Mouse (Mus musculus) hindbrain, postnatal 0 days (tissue): Measurements from ENCODE around the gene Micu1. TPM values are rescaled to one million over a fixed set of nuclear protein-coding genes. Genes with fewer than 3 reads are reported as not detected.

Experiments
- ATAC-seq: fragments of 200-750 bp; cut with Nextera tagmentation; 2 replicates; pipeline ENCODE4 v1.8.0; 2017; ENCODE audit warnings: mild to moderate bottlenecking, moderate TSS enrichment, moderate library complexity
- DNase-seq: peaks from one replicate; pipeline ENCODE4 v3.0.0-alpha.2; 2015; ENCODE audit warnings: low spot score
- H3K27ac ChIP-seq: fragments of 300-500 bp; sonication (generic); 2 replicates; pipeline ENCODE4 v1.5.1; 2014; ENCODE audit warnings: mild to moderate bottlenecking
- H3K27me3 ChIP-seq: fragments of 300-500 bp; sonication (generic); 2 replicates; pipeline ENCODE4 v1.6.1; 2014; ENCODE audit warnings: low read length, mixed read lengths; ENCODE audit not compliant: insufficient read depth
- H3K36me3 ChIP-seq: fragments of 300-500 bp; sonication (generic); 2 replicates; pipeline ENCODE4 v1.6.1; 2014; ENCODE audit warnings: low read length, mixed read lengths; ENCODE audit not compliant: insufficient read depth
- H3K4me1 ChIP-seq: fragments of 300-500 bp; sonication (generic); 2 replicates; pipeline ENCODE4 v1.6.1; 2014; ENCODE audit warnings: antibody characterized with exemption, low read length, mixed read lengths; ENCODE audit not compliant: insufficient read depth
- H3K4me2 ChIP-seq: fragments of 300-500 bp; sonication (generic); 2 replicates; pipeline ENCODE4 v1.6.1; 2014; ENCODE audit warnings: low read depth, mild to moderate bottlenecking, low read length, moderate library complexity, mixed read lengths
- H3K4me3 ChIP-seq: fragments of 300-500 bp; sonication (generic); 2 replicates; pipeline ENCODE4 v1.5.1; 2014; ENCODE audit warnings: low read length
- H3K9ac ChIP-seq: fragments of 300-500 bp; sonication (generic); replicated peaks from 2 replicates; pipeline ENCODE4 v1.6.1; 2014; ENCODE audit warnings: mild to moderate bottlenecking, low read length, moderate library complexity, mixed read lengths
- H3K9me3 ChIP-seq: fragments of 300-500 bp; sonication (generic); 2 replicates; pipeline ENCODE4 v1.6.1; 2016; ENCODE audit warnings: low read length, mixed read lengths
- CTCF ChIP-seq: IDR thresholded peaks from 2 replicates; pipeline ENCODE4 v1.5.1; 2016; ENCODE audit warnings: antibody characterized with exemption, control low read depth, low read depth
- WGBS: fragments of 180-500 bp; shearing (Covaris S2); extraction: QIAGEN DNeasy Blood & Tissue Kit; methylation state at CpG from one replicate; pipeline ENCODE4 v1.1.7; 2014; 5-methylcytosine and 5-hydroxymethylcytosine counted together
- polyA plus RNA-seq: library from polyadenylated mRNA; unstranded; fragments of >200 nt; fragmentation: Nextera tagmentation; extraction: Ambion mirVana; gene quantifications from 2 replicates; pipeline ENCODE4 v1.2.1, GENCODE M21; 2015
- total RNA-seq: library from RNA; depleted of rRNA; stranded (reverse); fragments of >200 nt; gene quantifications from 2 replicates; pipeline ENCODE4 v1.2.3, GENCODE M21; 2014

The Micu1 gene
- total and polyA plus RNA-seq, 2 experiments from 2014 or later = 73.4 to 74.9 TPM

DNA sequence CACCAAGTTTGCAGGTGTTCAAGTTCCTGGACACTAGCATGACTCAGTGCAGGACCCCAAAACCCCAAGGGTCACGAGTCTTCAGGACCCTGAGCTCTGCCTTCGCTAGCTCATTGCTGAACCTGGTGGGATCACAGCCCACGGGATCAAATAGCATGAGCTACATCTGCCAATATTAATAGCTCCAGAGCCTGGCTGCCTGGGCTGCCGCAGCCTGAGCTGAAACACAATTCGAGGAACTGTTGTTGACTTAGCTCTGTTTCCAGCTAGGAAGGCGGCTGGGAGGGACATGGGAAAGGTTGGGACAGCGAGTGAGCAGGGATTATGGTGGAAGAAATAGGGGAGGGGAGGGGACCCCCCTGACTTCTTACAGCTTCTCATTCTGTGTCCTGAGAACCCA lies 200.9 kb downstream of the Micu1 start:
- H3K4me3 ChIP-seq = no peak overlapping the region
- WGBS = 41% methylated on average over 7 of the region's 7 CpGs
- H3K9me3 ChIP-seq = no peaks in the 10 kb centered on the region
- H3K27me3 ChIP-seq = no peaks in the 10 kb centered on the region
- ATAC-seq (no peak), DNase-seq (no peak)
- no peak overlapping the region for H3K9ac ChIP-seq
- H3K4me2 ChIP-seq = no peak overlapping the region
- peak overlapping the region; percentile 15; the same call in 1 of the 2 replicates for H3K27ac ChIP-seq
- no peak for TF ChIP-seq CTCF
- peaks cover 24% of the 10 kb centered on the region for H3K4me1 ChIP-seq
- H3K36me3 ChIP-seq = no peaks in the 10 kb centered on the region

DNA sequence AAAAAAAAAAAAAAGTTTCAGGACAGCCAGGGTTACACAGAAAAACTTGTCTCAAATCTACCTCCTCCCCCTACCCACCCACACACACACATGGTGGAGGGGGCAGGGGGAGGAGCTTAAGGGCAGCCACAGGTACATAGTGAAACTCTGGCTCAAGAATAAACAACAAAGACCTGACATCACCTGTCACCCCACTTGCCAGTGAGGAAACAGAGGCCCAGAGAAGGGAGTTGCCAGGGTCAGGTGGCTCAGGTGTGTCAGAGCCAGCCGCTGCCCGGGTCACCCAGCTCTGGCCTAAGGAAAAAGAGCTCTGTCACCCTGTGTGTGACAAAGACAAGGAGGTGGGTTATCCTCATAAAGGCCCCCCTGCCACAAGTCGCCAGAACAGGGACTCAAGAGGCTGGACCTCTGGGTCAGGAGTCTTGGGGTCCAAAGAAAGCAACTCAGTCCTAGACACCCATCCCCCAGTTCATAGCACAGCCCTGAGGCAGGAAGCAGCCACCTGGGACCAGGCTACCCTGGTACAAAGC lies 204.9 kb downstream of the Micu1 start:
- 76% methylated on average over 3 of the region's 3 CpGs for WGBS
- no peaks in the 10 kb centered on the region for H3K27me3 ChIP-seq
- H3K36me3 ChIP-seq = no peaks in the 10 kb centered on the region
- H3K4me3 ChIP-seq = no peak overlapping the region
- H3K9ac ChIP-seq = no peak overlapping the region
- TF ChIP-seq CTCF = no peak
- no peak overlapping the region for H3K27ac ChIP-seq
- H3K4me1 ChIP-seq = peaks cover 16% of the 10 kb centered on the region; the same call in 1 of the 2 replicates
- ATAC-seq (no peak), DNase-seq (no peak)
- no peaks in the 10 kb centered on the region for H3K9me3 ChIP-seq
- H3K4me2 ChIP-seq = no peak overlapping the region

- H3K27me3 ChIP-seq = no peaks in the 10 kb centered on the region
- no peak for DNase-seq
- no peak for TF ChIP-seq CTCF
- H3K4me2 ChIP-seq = no peak overlapping the region
- H3K27ac ChIP-seq = no peak overlapping the region; the same call in 1 of the 2 replicates
- H3K4me3 ChIP-seq = no peak overlapping the region
- H3K4me1 ChIP-seq = peaks cover 16% of the 10 kb centered on the region; the same call in 1 of the 2 replicates
- H3K36me3 ChIP-seq = no peaks in the 10 kb centered on the region
- peak; percentile 31; the same call in 1 of the 2 replicates for ATAC-seq
- no peaks in the 10 kb centered on the region for H3K9me3 ChIP-seq
- 21% methylated on average over 7 of the region's 7 CpGs for WGBS
- no peak overlapping the region for H3K9ac ChIP-seq
Observed at GRCm38 (mm10) chr10:59907695-59908299, 205.5 kb downstream of the Micu1 start.

DNA sequence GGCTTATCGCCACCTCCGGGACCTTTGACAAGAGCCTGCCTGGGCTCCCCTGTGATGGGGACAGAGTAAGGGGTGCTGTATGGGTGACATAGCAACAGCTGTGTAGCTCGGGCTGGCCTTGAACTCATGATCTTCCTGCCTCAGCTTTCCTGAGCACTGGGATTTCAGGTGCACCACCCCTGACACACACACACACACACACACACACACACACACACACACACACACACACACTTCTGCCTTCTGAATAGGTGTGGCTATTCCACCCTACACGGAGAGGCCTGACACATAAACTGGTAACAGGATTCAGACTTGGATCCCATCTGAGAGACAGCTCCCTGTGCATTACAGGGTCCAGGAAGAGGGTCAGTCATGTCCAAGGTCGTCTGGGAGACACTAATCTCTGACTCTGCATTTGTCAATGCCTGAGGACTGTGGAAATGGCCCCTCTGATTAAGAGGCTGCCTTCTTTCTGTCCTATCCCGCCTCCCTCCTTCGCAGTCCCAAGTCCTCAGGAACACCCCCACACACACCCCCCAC lies 206.6 kb downstream of the Micu1 start:
- no peak overlapping the region for H3K4me3 ChIP-seq
- no peaks in the 10 kb centered on the region for H3K36me3 ChIP-seq
- peaks cover 16% of the 10 kb centered on the region; the same call in 1 of the 2 replicates for H3K4me1 ChIP-seq
- H3K4me2 ChIP-seq = no peak overlapping the region
- TF ChIP-seq CTCF = no peak
- no peak overlapping the region for H3K27ac ChIP-seq
- no peak overlapping the region for H3K9ac ChIP-seq
- H3K9me3 ChIP-seq = no peaks in the 10 kb centered on the region
- 47% methylated on average over 7 of the region's 7 CpGs for WGBS
- DNase-seq (no peak), ATAC-seq (peak; percentile 8; the same call in 1 of the 2 replicates)
- H3K27me3 ChIP-seq = no peaks in the 10 kb centered on the region

- peak overlapping the region; percentile 8; the same call in 1 of the 2 replicates for H3K4me2 ChIP-seq
- WGBS = 10% methylated on average over 14 of the region's 14 CpGs
Observed at GRCm38 (mm10) chr10:59909357-59909847, 207.1 kb downstream of the Micu1 start.

GRCm38 (mm10) chr10:59911091-59911490 lies 208.8 kb downstream of the Micu1 start:
- Histone ChIP-seq H3K4me3 (no peak overlapping the region), H3K36me3 (no peaks in the 10 kb centered on the region), H3K27me3 (no peaks in the 10 kb centered on the region), H3K9ac (no peak overlapping the region), H3K9me3 (no peaks in the 10 kb centered on the region), H3K27ac (no peak overlapping the region), H3K4me1 (peaks cover 16% of the 10 kb centered on the region; the same call in 1 of the 2 replicates), H3K4me2 (0 out of 2 replicates have a peak overlapping the region, but pooled peaks have one; percentile 30)
- DNase-seq (no peak), ATAC-seq (no peak)
- 21% methylated on average over 6 of the region's 6 CpGs for WGBS
- TF ChIP-seq CTCF = no peak

More at GRCm38 (mm10) chr10:59909357-59909847, 207.1 kb downstream of the Micu1 start:
- H3K27ac ChIP-seq = peak overlapping the region; percentile 37
- TF ChIP-seq CTCF = no peak
- peaks cover 16% of the 10 kb centered on the region; the same call in 1 of the 2 replicates for H3K4me1 ChIP-seq
- ATAC-seq (peak; percentile 28; the same call in 1 of the 2 replicates), DNase-seq (peak; percentile 67)
- H3K9me3 ChIP-seq = no peaks in the 10 kb centered on the region
- no peaks in the 10 kb centered on the region for H3K27me3 ChIP-seq
- no peaks in the 10 kb centered on the region for H3K36me3 ChIP-seq
- H3K9ac ChIP-seq = no peak overlapping the region
- H3K4me3 ChIP-seq = no peak overlapping the region
